Mouse (Mus musculus) erythroblast, embryonic 14.5 days (primary cell): Measurements from ENCODE around the gene Olfr527.

Experiments used
- GATA1 ChIP-seq: IDR thresholded peaks from 2 replicates; pipeline ENCODE4 v1.6.1; 2012; ENCODE audit warnings: low read length, inconsistent platforms, mixed read lengths
- TAL1 ChIP-seq: IDR thresholded peaks from 3 replicates; pipeline ENCODE4 v1.6.1; 2012; ENCODE audit warnings: low read length, inconsistent platforms, mixed read lengths

DNA sequence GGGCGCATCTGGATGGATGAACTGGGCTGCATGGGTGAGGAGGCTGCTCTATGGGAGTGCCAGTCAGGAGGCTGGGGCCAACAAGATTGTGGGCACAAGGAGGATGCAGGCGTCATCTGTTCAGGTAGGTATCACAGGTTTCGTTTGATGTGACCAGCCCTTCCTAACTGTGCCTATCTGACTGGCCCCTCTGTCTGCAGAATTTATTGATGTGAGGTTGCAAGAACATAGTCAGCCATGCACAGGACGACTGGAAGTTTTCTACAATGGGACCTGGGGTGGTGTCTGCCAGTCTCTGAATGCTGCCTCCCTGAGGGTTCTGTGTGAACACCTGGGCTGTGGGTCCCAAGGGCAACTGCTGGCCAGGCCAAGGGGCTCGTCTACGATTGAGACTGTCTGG is 36.9 kb upstream of the Olfr527 start:
- TF ChIP-seq TAL1 (no peak), GATA1 (no peak)
